9 mouse cellular contexts compared by ENCODE assay signal in genomic region chr5:135933222-135933899, GRCm38 (mm10). TPM values are rescaled to one million over a fixed set of nuclear protein-coding genes. Genes with fewer than 3 reads are reported as not detected.
A peak's percentile ranks its signal among the peaks of the same experiment; 100 is the strongest.
DNase-seq lines count a peak whose midpoint lies in the region; ATAC-seq and TF ChIP-seq lines count a peak whose summit lies in the region.
"Had no signal": no experiment of that assay in that cellular context is flagged by ENCODE, and none has a peak within 500 bp of the region (broad histone marks: within the 10 kb centered on the region; RNA-seq: fewer than 3 reads in every experiment).

No protein-coding gene starts in this region.

- DNase-seq in heart, postnatal 0 days (ENCODE audit: low spot score), result no peak
- DNase-seq in heart, postnatal 25 days (ENCODE audit: low spot score), result no peak
- peak; percentile 65 for DNase-seq in brain, adult 2 months (ENCODE audit: low read depth, low spot score)
- DNase-seq in hindbrain, embryonic 14.5 days (ENCODE audit: low spot score), result peak; percentile 54
- DNase-seq in midbrain, embryonic 14.5 days, result peak; percentile 67
- no peak for DNase-seq in thymus, postnatal 36 days
- DNase-seq in right cerebral cortex, postnatal 14 days, result no peak
- DNase-seq in gastrocnemius, postnatal 4 days (ENCODE audit: low spot score in 2 of 2), result no peak

- peak overlapping the region; percentile 76 for H3K4me2 ChIP-seq in heart, postnatal 0 days (ENCODE audit: low read depth, low read length)
- peak overlapping the region; percentile 84 for H3K4me2 ChIP-seq in hindbrain, embryonic 14.5 days (replicated peaks)
- H3K4me2 ChIP-seq in midbrain, embryonic 14.5 days (ENCODE audit: low read length), result peak overlapping the region; percentile 75

- TF ChIP-seq CTCF in heart, postnatal 0 days (IDR thresholded peaks at IDR 0.05; ENCODE audit: low read depth), result no peak

- H3K4me3 ChIP-seq in heart, postnatal 0 days (ENCODE audit: low read depth, low read length), result peak overlapping the region; percentile 96
- H3K4me3 ChIP-seq in hindbrain, embryonic 14.5 days (replicated peaks; ENCODE audit: low read length), result peak overlapping the region; percentile 67
- H3K4me3 ChIP-seq in midbrain, embryonic 14.5 days (replicated peaks; ENCODE audit: low read depth, low read length), result peak overlapping the region; percentile 86

- ATAC-seq in heart, postnatal 0 days (ENCODE audit: insufficient read depth, low read depth), result no peak
- ATAC-seq in hindbrain, embryonic 14.5 days (ENCODE audit: low FRiP score), result no peak
- ATAC-seq in midbrain, embryonic 14.5 days (ENCODE audit: low FRiP score, low TSS enrichment), result no peak

- H3K9ac ChIP-seq in heart, postnatal 0 days (replicated peaks; ENCODE audit: low read depth, low read length), result peak overlapping the region; percentile 89
- H3K9ac ChIP-seq in hindbrain, embryonic 14.5 days, result peak overlapping the region; percentile 89
- peak overlapping the region; percentile 95 for H3K9ac ChIP-seq in midbrain, embryonic 14.5 days (replicated peaks; ENCODE audit: low read length)

- no peaks in the 10 kb centered on the region for H3K27me3 ChIP-seq in heart, postnatal 0 days (ENCODE audit: control insufficient read depth, insufficient read depth, low read length)
- H3K27me3 ChIP-seq in hindbrain, embryonic 14.5 days (ENCODE audit: control insufficient read depth, insufficient read depth, low read length), result no peaks in the 10 kb centered on the region
- H3K27me3 ChIP-seq in midbrain, embryonic 14.5 days (ENCODE audit: control insufficient read depth, insufficient read depth, low read length), result no peaks in the 10 kb centered on the region

- peaks cover 12% of the 10 kb centered on the region for H3K4me1 ChIP-seq in heart, postnatal 0 days (ENCODE audit: control insufficient read depth, insufficient read depth)
- H3K4me1 ChIP-seq in hindbrain, embryonic 14.5 days (replicated peaks; ENCODE audit: control insufficient read depth, insufficient read depth, low read length), result peaks cover 32% of the 10 kb centered on the region
- H3K4me1 ChIP-seq in midbrain, embryonic 14.5 days (ENCODE audit: control insufficient read depth, insufficient read depth, low read length), result peaks cover 25% of the 10 kb centered on the region

- no peak for TF ChIP-seq EP300 in heart, postnatal 0 days (IDR thresholded peaks at IDR 0.05; ENCODE audit: low read depth)

- H3K27ac ChIP-seq in heart, postnatal 0 days (ENCODE audit: low read depth), result peak overlapping the region; percentile 99
- peak overlapping the region; percentile 98 for H3K27ac ChIP-seq in hindbrain, embryonic 14.5 days
- H3K27ac ChIP-seq in midbrain, embryonic 14.5 days (replicated peaks; ENCODE audit: low read depth, low read length), result peak overlapping the region; percentile 97

- intact Hi-C loops in heart, postnatal 25 days (cut with DNase I), result no loop called here

- H3K36me3 ChIP-seq in heart, postnatal 0 days (replicated peaks; ENCODE audit: control insufficient read depth, insufficient read depth, low read length), result peaks cover 32% of the 10 kb centered on the region
- H3K36me3 ChIP-seq in hindbrain, embryonic 14.5 days (replicated peaks; ENCODE audit: control insufficient read depth, insufficient read depth), result peaks cover 32% of the 10 kb centered on the region
- peaks cover 36% of the 10 kb centered on the region for H3K36me3 ChIP-seq in midbrain, embryonic 14.5 days (ENCODE audit: control insufficient read depth, insufficient read depth, low read length)

- no peaks in the 10 kb centered on the region for H3K9me3 ChIP-seq in heart, postnatal 0 days (replicated peaks; ENCODE audit: control insufficient read depth, low read length)
- no peaks in the 10 kb centered on the region for H3K9me3 ChIP-seq in hindbrain, embryonic 14.5 days (ENCODE audit: control insufficient read depth, low read length)
- H3K9me3 ChIP-seq in midbrain, embryonic 14.5 days (ENCODE audit: control insufficient read depth, low read length), result no peaks in the 10 kb centered on the region

- WGBS in heart, postnatal 0 days, result 4% methylated on average over 11 of the region's 12 CpGs
- WGBS in hindbrain, embryonic 14.5 days, result 8% methylated on average over 12 of the region's 12 CpGs
- WGBS in midbrain, embryonic 14.5 days, result 11% methylated on average over 12 of the region's 12 CpGs

RNA-seq across cellular contexts. Expression of gene Ywhag, which starts 1.1 kb away (rescaled TPM):
- total RNA-seq in heart, postnatal 0 days (2014; rRNA removed; ENCODE audit: low replicate concordance), result 47.3 and 67.2 TPM in 2 replicates
- 137 and 149 TPM in 2 replicates for polyA plus RNA-seq in heart, postnatal 0 days (2015; fragmentation: Nextera tagmentation; extraction: Ambion mirVana)
- 100 to 1,000 TPM; 285 to 296 TPM for total RNA-seq in heart, postnatal 25 days (2021)
- 429 and 481 TPM in 2 replicates for polyA plus RNA-seq in hindbrain, embryonic 14.5 days (2014; fragmentation: Nextera tagmentation; extraction: Ambion mirVana)
- 420 and 582 TPM in 2 replicates for polyA plus RNA-seq in midbrain, embryonic 14.5 days (2014; fragmentation: Nextera tagmentation; extraction: Ambion mirVana)
- 100 to 1,000 TPM; 340 to 349 TPM for total RNA-seq in gastrocnemius, postnatal 4 days (2021)

RNA-seq across cellular contexts. Expression of gene Ssc4d, which starts 41.0 kb away (rescaled TPM):
- 1.3 and 3.6 TPM in 2 replicates for total RNA-seq in heart, postnatal 0 days (2014; rRNA removed; ENCODE audit: low replicate concordance)
- polyA plus RNA-seq in heart, postnatal 0 days (2015; fragmentation: Nextera tagmentation; extraction: Ambion mirVana), result 0.55 and 0.56 TPM in 2 replicates
- under 1 TPM; 0.28 to 0.68 TPM for total RNA-seq in heart, postnatal 25 days (2021)
- 1.5 TPM in 2 replicates for polyA plus RNA-seq in hindbrain, embryonic 14.5 days (2014; fragmentation: Nextera tagmentation; extraction: Ambion mirVana)
- 1.4 and 1.9 TPM in 2 replicates for polyA plus RNA-seq in midbrain, embryonic 14.5 days (2014; fragmentation: Nextera tagmentation; extraction: Ambion mirVana)
- total RNA-seq in gastrocnemius, postnatal 4 days (2021), result 1 to 10 TPM; 1.3 to 1.6 TPM

RNA-seq across cellular contexts. Expression of gene Hspb1, which starts 45.6 kb away (rescaled TPM):
- total RNA-seq in heart, postnatal 0 days (2014; rRNA removed; ENCODE audit: low replicate concordance), result 1,178 and 1,316 TPM in 2 replicates
- 974 and 1,039 TPM in 2 replicates for polyA plus RNA-seq in heart, postnatal 0 days (2015; fragmentation: Nextera tagmentation; extraction: Ambion mirVana)
- total RNA-seq in heart, postnatal 25 days (2021), result 100 to 1,000 TPM; 385 to 513 TPM
- 10.3 and 10.6 TPM in 2 replicates for polyA plus RNA-seq in hindbrain, embryonic 14.5 days (2014; fragmentation: Nextera tagmentation; extraction: Ambion mirVana)
- 5.5 and 6.4 TPM in 2 replicates for polyA plus RNA-seq in midbrain, embryonic 14.5 days (2014; fragmentation: Nextera tagmentation; extraction: Ambion mirVana)
- 100 to 1,000 TPM; 499 to 513 TPM for total RNA-seq in gastrocnemius, postnatal 4 days (2021)
- total RNA-seq: monocyte, adult 5-6 weeks had no signal

RNA-seq across cellular contexts. Expression of gene Zp3, which starts 46.5 kb away (rescaled TPM):
- total RNA-seq in heart, postnatal 0 days (2014; rRNA removed; ENCODE audit: low replicate concordance), result not detected in 2 replicates
- 0.14 TPM in 1 of 2 replicates, not detected in the other for polyA plus RNA-seq in heart, postnatal 0 days (2015; fragmentation: Nextera tagmentation; extraction: Ambion mirVana)
- total RNA-seq in heart, postnatal 25 days (2021), result not detected
- not detected in 2 replicates for polyA plus RNA-seq in hindbrain, embryonic 14.5 days (2014; fragmentation: Nextera tagmentation; extraction: Ambion mirVana)
- 0.16 TPM in 1 of 2 replicates, not detected in the other for polyA plus RNA-seq in midbrain, embryonic 14.5 days (2014; fragmentation: Nextera tagmentation; extraction: Ambion mirVana)
- total RNA-seq in gastrocnemius, postnatal 4 days (2021), result not detected
- total RNA-seq: monocyte, adult 5-6 weeks had no signal

Comparison
In these comparisons a context has a peak if more than half of its experiments do, and no peak if none do; other contexts are left out.
1. DNase-seq: peak in brain, adult 2 months (single experiment), hindbrain, embryonic 14.5 days (single experiment) and midbrain, embryonic 14.5 days (single experiment); none in heart, postnatal 0 days (single experiment), heart, postnatal 25 days (single experiment), thymus, postnatal 36 days (0 of 2), right cerebral cortex, postnatal 14 days (single experiment) and gastrocnemius, postnatal 4 days (0 of 2).
2. Peak in every context shown above with its lines, with median percentiles within 50 percentile points of each other: H3K27ac ChIP-seq, H3K4me2 ChIP-seq, H3K4me3 ChIP-seq and H3K9ac ChIP-seq.